Mouse (Mus musculus) mesoderm, embryonic 11.5 days (tissue): ENCODE measurements around the gene Jag1.

Source experiments
- DNase-seq: peaks from one replicate; pipeline ENCODE4 v3.0.0-alpha.2; 2012; ENCODE audit warnings: low read depth, low spot score

Gene Jag1

GRCm38 (mm10) chr2:137116025-137116674 is at the start of gene Jag1:
Jag1 (minus strand) TSS chr2:137116644.
- DNase-seq: no peak

- DNase-seq: no peak
These were observed 39.6 kb upstream of the Jag1 start for GRCm38 (mm10) chr2:137156018-137156417.

GRCm38 (mm10) chr2:137153825-137154224 is 37.4 kb upstream of the Jag1 start:
- no peak for DNase-seq

GRCm38 (mm10) chr2:137153172-137153667 is 36.8 kb upstream of the Jag1 start:
- no peak for DNase-seq

GRCm38 (mm10) chr2:137150953-137151352 is 34.5 kb upstream of the Jag1 start:
- DNase-seq: no peak

GRCm38 (mm10) chr2:137146938-137147666 is 30.7 kb upstream of the Jag1 start:
- DNase-seq: no peak

- no peak for DNase-seq
These were observed 21.6 kb upstream of the Jag1 start for GRCm38 (mm10) chr2:137138063-137138462.

GRCm38 (mm10) chr2:137134035-137134434 is 17.6 kb upstream of the Jag1 start:
- DNase-seq: no peak

GRCm38 (mm10) chr2:137124861-137125260 is 8.4 kb upstream of the Jag1 start:
- no peak for DNase-seq

GRCm38 (mm10) chr2:137117321-137117690 is 862 bp upstream of the Jag1 start:
- DNase-seq: peak; percentile 89

- DNase-seq: peak; percentile 98
These were observed 354 bp upstream of the Jag1 start for GRCm38 (mm10) chr2:137116675-137117320.

GRCm38 (mm10) chr2:137115241-137116024 is 1.0 kb downstream of the Jag1 start:
- no peak for DNase-seq

- peak; percentile 82 for DNase-seq
These were observed 2.0 kb downstream of the Jag1 start for GRCm38 (mm10) chr2:137114248-137115096.

GRCm38 (mm10) chr2:137113288-137114061 is 3.0 kb downstream of the Jag1 start:
- DNase-seq: no peak

- DNase-seq: no peak
These were observed 6.1 kb downstream of the Jag1 start for GRCm38 (mm10) chr2:137110214-137110898.

- DNase-seq: no peak
These were observed 6.9 kb downstream of the Jag1 start for GRCm38 (mm10) chr2:137109321-137110213.

GRCm38 (mm10) chr2:137107946-137108345 is 8.5 kb downstream of the Jag1 start:
- DNase-seq: no peak

GRCm38 (mm10) chr2:137107203-137107602 is 9.2 kb downstream of the Jag1 start:
- DNase-seq: no peak
